Comparison of ENCODE assay signal across 9 mouse cellular contexts in genomic region chr10:71058616-71059247, GRCm38 (mm10).
DNase-seq lines count a peak whose midpoint lies in the region; ATAC-seq lines count a peak whose summit lies in the region.
"Had no signal": no experiment of that assay in that cellular context is flagged by ENCODE, and none has a peak within 500 bp of the region (broad histone marks: within the 10 kb centered on the region; RNA-seq: fewer than 3 reads in every experiment).

No protein-coding gene starts in this region.

- H3K4me3 ChIP-seq in hindbrain, embryonic 10.5 days, result no peak overlapping the region
- H3K4me3 ChIP-seq in hindbrain, embryonic 12.5 days, result no peak overlapping the region
- H3K4me3 ChIP-seq in heart, embryonic 14.5 days (ENCODE audit: control insufficient read depth in 1 of 2, insufficient read depth in 1 of 2, low read depth in 1 of 2, low read length in 2 of 2), result peak overlapping the region in 1 of 2 experiments; percentile 3; a peak in 1 of 4 replicates
- H3K4me3 ChIP-seq: neural tube, embryonic 12.5 days had no signal

- H3K4me2 ChIP-seq in hindbrain, embryonic 12.5 days (replicated peaks), result no peak overlapping the region
- H3K4me2 ChIP-seq in heart, embryonic 14.5 days (ENCODE audit: low read length), result peak overlapping the region; percentile 52
- H3K4me2 ChIP-seq: neural tube, embryonic 12.5 days had no signal

- H3K27ac ChIP-seq in hindbrain, embryonic 10.5 days, result peak overlapping the region; percentile 9; the same call in 1 of the 2 replicates
- no peak overlapping the region for H3K27ac ChIP-seq in hindbrain, embryonic 12.5 days
- H3K27ac ChIP-seq in heart, embryonic 14.5 days (replicated peaks in 1 of 2; ENCODE audit: control insufficient read depth in 1 of 2, insufficient read depth in 1 of 2, low read depth in 2 of 2, low read length in 2 of 2), result peak overlapping the region; percentile 74 to 84
- H3K27ac ChIP-seq: neural tube, embryonic 12.5 days had no signal

- no peak for ATAC-seq in hindbrain, embryonic 12.5 days (ENCODE audit: low FRiP score)
- ATAC-seq in heart, embryonic 14.5 days (ENCODE audit: insufficient number of reproducible peaks, insufficient read depth, low FRiP score, low read depth), result no peak

- DNase-seq in hindbrain, embryonic 10.5 days (ENCODE audit: low spot score), result peak; percentile 6
- peak; percentile 41 for DNase-seq in embryo, embryonic 11 days
- peak; percentile 91 to 93 for DNase-seq in kidney, postnatal 36 days
- DNase-seq in skeletal muscle tissue, adult 2 months (ENCODE audit: low read depth, low spot score), result peak; percentile 72
- DNase-seq in frontal cortex, postnatal 10 days (ENCODE audit: low spot score in 2 of 2), result no peak
- DNase-seq in thymus, postnatal 25 days, result no peak

- H3K27me3 ChIP-seq in hindbrain, embryonic 10.5 days (ENCODE audit: insufficient read depth, poor library complexity, severe bottlenecking), result no peaks in the 10 kb centered on the region
- no peaks in the 10 kb centered on the region for H3K27me3 ChIP-seq in hindbrain, embryonic 12.5 days
- no peaks in the 10 kb centered on the region for H3K27me3 ChIP-seq in heart, embryonic 14.5 days (ENCODE audit: control insufficient read depth, insufficient read depth, low read length)
- H3K27me3 ChIP-seq: neural tube, embryonic 12.5 days had no signal

- H3K9ac ChIP-seq in hindbrain, embryonic 12.5 days, result no peak overlapping the region
- peak overlapping the region; percentile 52 for H3K9ac ChIP-seq in heart, embryonic 14.5 days (ENCODE audit: low read length)
- H3K9ac ChIP-seq: neural tube, embryonic 12.5 days had no signal

- WGBS in hindbrain, embryonic 10.5 days, result 55% methylated on average over 14 of the region's 14 CpGs
- 55% methylated on average over 14 of the region's 14 CpGs for WGBS in hindbrain, embryonic 12.5 days
- WGBS in heart, embryonic 14.5 days, result 10% methylated on average over 14 of the region's 14 CpGs

- H3K9me3 ChIP-seq in hindbrain, embryonic 10.5 days, result no peaks in the 10 kb centered on the region
- no peaks in the 10 kb centered on the region for H3K9me3 ChIP-seq in hindbrain, embryonic 12.5 days (replicated peaks)
- no peaks in the 10 kb centered on the region for H3K9me3 ChIP-seq in heart, embryonic 14.5 days (ENCODE audit: control insufficient read depth, low read length)
- H3K9me3 ChIP-seq: neural tube, embryonic 12.5 days had no signal

- no peaks in the 10 kb centered on the region for H3K36me3 ChIP-seq in hindbrain, embryonic 10.5 days
- H3K36me3 ChIP-seq in hindbrain, embryonic 12.5 days, result no peaks in the 10 kb centered on the region
- no peaks in the 10 kb centered on the region for H3K36me3 ChIP-seq in heart, embryonic 14.5 days (ENCODE audit: control insufficient read depth, insufficient read depth, low read length)
- H3K36me3 ChIP-seq: neural tube, embryonic 12.5 days had no signal

- peaks cover 6% of the 10 kb centered on the region; the same call in 1 of the 2 replicates for H3K4me1 ChIP-seq in hindbrain, embryonic 10.5 days (replicated peaks)
- peaks cover 6% of the 10 kb centered on the region for H3K4me1 ChIP-seq in hindbrain, embryonic 12.5 days
- H3K4me1 ChIP-seq in heart, embryonic 14.5 days (ENCODE audit: control insufficient read depth in 2 of 2, insufficient read depth in 2 of 2, low read length in 2 of 2), result peaks cover 22 to 36% of the 10 kb centered on the region in 2 experiments
- H3K4me1 ChIP-seq: neural tube, embryonic 12.5 days had no signal

Comparison
In these comparisons a context has a peak if more than half of its experiments do, and no peak if none do; other contexts are left out.
1. DNase-seq: peak in hindbrain, embryonic 10.5 days (single experiment), embryo, embryonic 11 days (single experiment), kidney, postnatal 36 days (2 of 2) and skeletal muscle tissue, adult 2 months (single experiment); none in frontal cortex, postnatal 10 days (0 of 2) and thymus, postnatal 25 days (single experiment).